Mouse (Mus musculus): Measurements from ENCODE around the gene Pdlim4. TPM values are rescaled to one million over a fixed set of nuclear protein-coding genes. Genes with fewer than 3 reads are reported as not detected.

Pdlim4 gene
- polyA plus RNA-seq, 1 experiment from 2014 or later: 55.5 TPM

DNA sequence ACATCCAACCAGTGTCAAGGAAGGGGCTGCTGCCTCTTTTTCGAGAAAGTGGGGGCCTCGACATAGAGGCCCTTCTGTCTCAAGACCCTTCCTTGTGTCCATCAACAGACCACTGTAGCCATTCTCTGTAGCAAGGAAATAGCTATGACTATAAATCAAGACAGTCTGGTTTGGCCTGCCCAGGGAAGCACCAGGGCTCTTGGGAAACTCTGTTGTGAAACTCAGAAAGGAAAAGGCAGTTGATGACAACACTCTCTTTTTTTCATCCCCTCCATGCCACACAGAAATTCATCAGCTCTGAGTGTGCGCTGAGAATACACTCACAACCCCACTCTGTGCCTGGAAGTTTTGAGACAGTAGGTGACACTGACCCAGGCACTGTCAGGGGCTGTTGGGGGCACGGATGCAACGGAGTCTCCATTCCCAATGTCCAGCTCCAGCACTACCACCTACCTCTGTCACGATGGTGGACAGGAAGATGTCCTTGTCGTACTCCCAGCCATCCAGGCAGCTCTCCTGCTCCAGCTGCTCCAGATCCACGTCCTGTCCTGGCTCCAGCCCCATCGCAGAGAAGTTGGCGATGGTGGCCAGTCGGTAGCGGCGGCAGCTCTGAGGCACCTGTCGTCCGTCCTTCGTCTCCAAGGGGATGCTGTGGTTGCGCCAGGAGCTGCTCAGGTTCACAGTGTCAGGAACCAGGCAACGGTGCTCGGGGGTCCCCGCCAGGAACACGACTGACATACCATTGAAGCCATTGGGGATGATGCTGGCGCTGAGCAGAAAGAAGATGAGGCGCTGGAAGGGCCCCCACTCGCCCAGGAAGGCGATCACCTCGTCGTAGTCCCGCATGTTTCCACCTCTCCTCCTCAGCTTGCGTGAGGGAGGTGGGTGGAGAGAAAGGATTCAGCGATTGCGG is 41.4 kb downstream of the Pdlim4 start:
- no peak for ATAC-seq (ENCODE audit: low FRiP score, low TSS enrichment)

DNA sequence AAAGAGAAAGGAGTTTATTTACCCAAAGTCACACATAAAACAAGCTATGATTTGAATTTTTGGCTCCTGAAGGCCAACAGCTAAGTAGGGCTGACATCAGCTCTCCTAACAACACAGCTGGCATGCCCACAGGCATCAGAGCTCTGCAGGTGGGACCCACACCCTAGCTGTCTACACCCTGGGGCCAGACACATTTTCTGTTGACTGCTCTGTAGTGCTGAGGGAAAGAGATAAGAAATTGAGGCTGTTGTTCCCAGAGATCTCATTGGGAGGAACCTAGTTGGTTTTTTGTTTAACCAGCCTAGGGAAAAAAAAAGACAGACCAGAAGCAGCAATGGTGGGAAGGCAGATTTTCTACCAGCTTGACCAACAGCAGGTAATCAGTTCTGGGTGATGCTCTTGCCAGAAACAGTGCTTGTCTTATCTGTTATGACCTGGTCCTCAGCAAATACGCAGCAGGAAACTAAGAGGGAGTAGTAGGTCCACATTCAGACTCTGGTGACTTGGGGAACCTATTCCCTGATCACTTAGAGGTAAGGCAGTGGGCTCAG is 42.2 kb downstream of the Pdlim4 start:
- Histone ChIP-seq H3K4me3 (ENCODE audit: low read depth, low read length) (no peak overlapping the region), H3K9me3 (ENCODE audit: control insufficient read depth, low read length) (no peaks in the 10 kb centered on the region), H3K27ac (replicated peaks) (no peak overlapping the region), H3K4me2 (replicated peaks; ENCODE audit: low read depth) (no peak overlapping the region), H3K27me3 (ENCODE audit: control insufficient read depth, insufficient read depth, low read length) (no peaks in the 10 kb centered on the region), H3K4me1 (replicated peaks; ENCODE audit: control insufficient read depth, insufficient read depth) (0 out of 2 replicates have a peak, but pooled peaks cover 7% of the 10 kb centered on the region), H3K36me3 (ENCODE audit: control insufficient read depth, insufficient read depth, low read length) (no peaks in the 10 kb centered on the region), H3K9ac (ENCODE audit: low read length) (no peak overlapping the region)
- 72% methylated on average over 1 of the region's 1 CpGs for WGBS
- DNase-seq (ENCODE audit: low spot score): no peak
- TF ChIP-seq EP300 (optimal IDR thresholded peaks at IDR 0.05): no peak
- no peak for TF ChIP-seq CTCF (IDR thresholded peaks at IDR 0.05; ENCODE audit: low read depth)
- no peak for ATAC-seq (ENCODE audit: low FRiP score, low TSS enrichment)

More for the DNA sequence above, 41.4 kb downstream of the Pdlim4 start:
- Histone ChIP-seq H3K9me3 (ENCODE audit: control insufficient read depth, low read length) (no peaks in the 10 kb centered on the region), H3K9ac (ENCODE audit: low read length) (peak overlapping the region; percentile 54), H3K36me3 (ENCODE audit: control insufficient read depth, insufficient read depth, low read length) (no peaks in the 10 kb centered on the region), H3K27me3 (ENCODE audit: control insufficient read depth, insufficient read depth, low read length) (no peaks in the 10 kb centered on the region), H3K4me1 (replicated peaks; ENCODE audit: control insufficient read depth, insufficient read depth) (0 out of 2 replicates have a peak, but pooled peaks cover 7% of the 10 kb centered on the region), H3K27ac (replicated peaks) (peak overlapping the region; percentile 35; the same call in 1 of the 2 replicates), H3K4me3 (ENCODE audit: low read depth, low read length) (peak overlapping the region; percentile 46), H3K4me2 (replicated peaks; ENCODE audit: low read depth) (peak overlapping the region; percentile 83)
- WGBS: 16% methylated on average over 31 of the region's 31 CpGs
- DNase-seq (ENCODE audit: low spot score): no peak
- TF ChIP-seq CTCF (IDR thresholded peaks at IDR 0.05; ENCODE audit: low read depth): no peak
- TF ChIP-seq EP300 (optimal IDR thresholded peaks at IDR 0.05): no peak

DNA sequence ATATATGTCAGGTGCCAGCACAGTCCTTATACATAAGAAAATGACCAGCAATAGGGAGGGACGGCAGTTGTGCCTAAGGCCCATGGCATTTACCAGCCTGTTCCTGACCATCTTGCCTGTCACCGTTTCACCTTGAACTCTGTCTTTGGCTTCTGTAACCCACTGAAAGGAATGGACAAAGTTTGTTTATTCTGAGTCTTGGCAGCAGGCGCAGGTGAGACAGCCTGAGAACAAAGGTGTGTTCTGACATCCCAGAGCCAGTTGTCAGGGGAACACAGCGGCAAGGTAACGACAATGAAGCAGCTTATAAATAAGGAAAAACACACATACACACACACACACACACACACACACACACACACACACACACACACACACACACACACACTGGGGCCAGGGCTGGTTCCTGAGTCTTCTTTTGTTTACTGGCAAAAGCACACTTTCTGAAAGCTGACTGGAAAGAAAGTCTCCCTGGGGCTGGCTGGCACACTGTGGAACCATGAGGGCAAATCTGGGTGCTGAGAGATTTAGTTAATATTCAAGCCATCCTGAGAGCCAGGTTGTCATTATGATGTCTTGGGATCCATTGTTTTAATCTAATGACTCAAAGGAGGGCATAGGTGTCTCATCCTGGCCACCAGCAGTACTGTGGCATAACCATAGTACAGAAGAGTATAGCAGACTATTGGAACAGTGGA is 47.3 kb downstream of the Pdlim4 start:
- no peak for ATAC-seq (ENCODE audit: low FRiP score, low TSS enrichment)

DNA sequence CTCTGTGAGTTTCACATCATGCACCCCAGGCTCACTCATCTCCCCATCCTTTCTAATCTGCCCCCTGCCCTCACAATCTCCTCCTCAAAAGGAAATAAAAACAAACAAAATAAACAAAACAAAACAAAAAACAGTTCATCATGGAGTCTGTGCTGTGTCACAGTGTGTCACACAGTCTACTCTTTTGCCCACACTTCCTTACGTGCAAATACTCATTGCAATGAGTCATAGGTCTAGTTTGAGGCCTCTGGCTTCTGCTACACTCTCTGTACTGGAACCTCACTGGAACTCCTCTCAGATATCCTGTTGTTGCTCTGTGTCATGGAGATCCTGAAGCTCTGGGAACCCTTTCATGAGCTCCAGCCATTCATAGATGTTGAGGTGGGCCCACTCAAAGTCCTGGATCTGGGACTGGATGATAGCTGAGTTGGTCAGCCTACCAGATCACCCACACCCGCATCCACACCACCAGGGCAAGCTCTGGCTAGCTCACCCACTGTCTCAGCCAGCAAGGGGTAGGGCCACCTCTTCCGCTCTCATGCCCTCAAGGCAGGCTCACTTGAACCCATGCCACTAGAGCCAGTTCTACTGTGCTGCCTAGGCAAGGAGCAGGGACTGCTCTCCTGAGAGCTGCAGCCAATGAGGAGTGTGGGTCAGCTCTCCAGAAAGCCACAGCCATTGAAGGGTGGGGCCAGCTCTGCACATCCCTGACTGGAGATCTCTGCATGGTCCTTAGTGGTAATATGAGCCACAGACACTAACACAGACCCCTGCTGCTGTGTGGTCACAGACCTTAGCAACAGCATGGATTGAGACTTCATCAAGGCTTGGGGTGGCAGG is 49.7 kb downstream of the Pdlim4 start:
- Histone ChIP-seq H3K4me2 (replicated peaks; ENCODE audit: low read depth) (no peak overlapping the region), H3K9ac (ENCODE audit: low read length) (no peak overlapping the region), H3K36me3 (ENCODE audit: control insufficient read depth, insufficient read depth, low read length) (no peaks in the 10 kb centered on the region), H3K27me3 (ENCODE audit: control insufficient read depth, insufficient read depth, low read length) (no peaks in the 10 kb centered on the region), H3K4me1 (replicated peaks; ENCODE audit: control insufficient read depth, insufficient read depth) (no peaks in the 10 kb centered on the region), H3K4me3 (ENCODE audit: low read depth, low read length) (no peak overlapping the region), H3K27ac (replicated peaks) (no peak overlapping the region), H3K9me3 (ENCODE audit: control insufficient read depth, low read length) (no peaks in the 10 kb centered on the region)
- DNase-seq (ENCODE audit: low spot score) (no peak), ATAC-seq (ENCODE audit: low FRiP score, low TSS enrichment) (peak; percentile 80)
- 68% methylated on average over 3 of the region's 3 CpGs for WGBS
- TF ChIP-seq CTCF (IDR thresholded peaks at IDR 0.05; ENCODE audit: low read depth) (no peak), EP300 (optimal IDR thresholded peaks at IDR 0.05) (no peak)

More for the DNA sequence above, 47.3 kb downstream of the Pdlim4 start:
- Histone ChIP-seq H3K27me3 (ENCODE audit: control insufficient read depth, insufficient read depth, low read length) (no peaks in the 10 kb centered on the region), H3K4me3 (ENCODE audit: low read depth, low read length) (no peak overlapping the region), H3K4me1 (replicated peaks; ENCODE audit: control insufficient read depth, insufficient read depth) (no peaks in the 10 kb centered on the region), H3K36me3 (ENCODE audit: control insufficient read depth, insufficient read depth, low read length) (no peaks in the 10 kb centered on the region), H3K9ac (ENCODE audit: low read length) (no peak overlapping the region), H3K4me2 (replicated peaks; ENCODE audit: low read depth) (no peak overlapping the region), H3K27ac (replicated peaks) (no peak overlapping the region), H3K9me3 (ENCODE audit: control insufficient read depth, low read length) (no peaks in the 10 kb centered on the region)
- 59% methylated on average over 5 of the region's 5 CpGs for WGBS
- no peak for TF ChIP-seq EP300 (optimal IDR thresholded peaks at IDR 0.05)
- no peak for TF ChIP-seq CTCF (IDR thresholded peaks at IDR 0.05; ENCODE audit: low read depth)
- no peak for DNase-seq (ENCODE audit: low spot score)

DNA sequence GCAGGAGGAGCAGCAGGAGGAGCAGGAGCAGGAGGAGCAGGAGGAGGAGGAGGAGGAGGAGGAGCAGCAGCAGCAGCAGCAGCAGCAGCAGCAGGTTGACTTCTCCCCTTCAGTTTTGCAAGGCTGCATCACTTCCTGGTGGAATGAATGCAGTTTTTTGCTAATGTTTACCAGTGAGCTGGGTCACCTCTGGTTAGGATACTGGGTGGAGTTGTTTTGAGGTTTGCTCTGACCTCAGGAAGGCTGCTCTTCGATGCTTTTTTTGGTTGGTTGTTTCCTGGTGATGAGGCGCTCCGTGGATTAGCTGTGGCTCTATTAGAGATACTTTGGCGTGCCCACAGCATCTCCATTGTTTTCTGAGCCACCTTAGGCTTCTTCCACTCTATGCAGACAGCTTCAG is 51.2 kb downstream of the Pdlim4 start:
- WGBS: 66% methylated on average over 4 of the region's 4 CpGs
- DNase-seq (ENCODE audit: low spot score) (no peak), ATAC-seq (ENCODE audit: low FRiP score, low TSS enrichment) (no peak)
- no peaks in the 10 kb centered on the region for H3K9me3 ChIP-seq (ENCODE audit: control insufficient read depth, low read length)
- no peak for TF ChIP-seq EP300 (optimal IDR thresholded peaks at IDR 0.05)
- no peak for TF ChIP-seq CTCF (IDR thresholded peaks at IDR 0.05; ENCODE audit: low read depth)
- H3K4me1 ChIP-seq (replicated peaks; ENCODE audit: control insufficient read depth, insufficient read depth): no peaks in the 10 kb centered on the region
- no peak overlapping the region for H3K4me2 ChIP-seq (replicated peaks; ENCODE audit: low read depth)
- H3K36me3 ChIP-seq (ENCODE audit: control insufficient read depth, insufficient read depth, low read length): no peaks in the 10 kb centered on the region
- H3K4me3 ChIP-seq (ENCODE audit: low read depth, low read length): no peak overlapping the region
- H3K9ac ChIP-seq (ENCODE audit: low read length): no peak overlapping the region
- no peaks in the 10 kb centered on the region for H3K27me3 ChIP-seq (ENCODE audit: control insufficient read depth, insufficient read depth, low read length)
- no peak overlapping the region for H3K27ac ChIP-seq (replicated peaks)

Data from stomach, postnatal 0 days (tissue).